Mouse (Mus musculus): ENCODE data around the gene Rfc4. TPM values are rescaled to one million over a fixed set of nuclear protein-coding genes. Genes with fewer than 3 reads are reported as not detected.
"Not testable (repeated sequence)": the region's sequence is repeated elsewhere in the genome, so short reads cannot be mapped to it uniquely, and the experiment has no call there.

Gene Rfc4
- polyA plus RNA-seq, 1 experiment from 2014 or later: 19.0 TPM

GRCm38 (mm10) chr16:23094136-23094535, 33.4 kb downstream of the Rfc4 start:
- TF ChIP-seq CTCF (IDR thresholded peaks at IDR 0.05) (no peak), EP300 (IDR thresholded peaks at IDR 0.05) (no peak)
- Histone ChIP-seq H3K4me2 (replicated peaks; ENCODE audit: low read depth, low read length) (no peak overlapping the region), H3K4me3 (ENCODE audit: low read depth, low read length) (no peak overlapping the region), H3K4me1 (ENCODE audit: insufficient read depth, low read depth, low read length) (no peaks in the 10 kb centered on the region), H3K36me3 (ENCODE audit: insufficient read depth, low read length) (no peaks in the 10 kb centered on the region), H3K9ac (replicated peaks; ENCODE audit: low read depth) (no peak overlapping the region), H3K27me3 (replicated peaks; ENCODE audit: insufficient read depth, low read length) (no peaks in the 10 kb centered on the region), H3K9me3 (ENCODE audit: low read length) (no peaks in the 10 kb centered on the region), H3K27ac (ENCODE audit: low read length) (no peak overlapping the region)
- DNase-seq (ENCODE audit: low spot score): no peak
- WGBS: 69% methylated on average over 6 of the region's 6 CpGs
- ATAC-seq: no peak

GRCm38 (mm10) chr16:23093321-23093953, 34.1 kb downstream of the Rfc4 start:
- H3K4me3 ChIP-seq (ENCODE audit: low read depth, low read length): no peak overlapping the region
- no peak overlapping the region for H3K9ac ChIP-seq (replicated peaks; ENCODE audit: low read depth)
- no peaks in the 10 kb centered on the region for H3K36me3 ChIP-seq (ENCODE audit: insufficient read depth, low read length)
- H3K27ac ChIP-seq (ENCODE audit: low read length): no peak overlapping the region
- no peaks in the 10 kb centered on the region for H3K4me1 ChIP-seq (ENCODE audit: insufficient read depth, low read depth, low read length)
- no peak for ATAC-seq
- DNase-seq (ENCODE audit: low spot score): no peak
- no peaks in the 10 kb centered on the region for H3K9me3 ChIP-seq (ENCODE audit: low read length)
- 68% methylated on average over 13 of the region's 13 CpGs for WGBS
- H3K27me3 ChIP-seq (replicated peaks; ENCODE audit: insufficient read depth, low read length): no peaks in the 10 kb centered on the region
- no peak for TF ChIP-seq CTCF (IDR thresholded peaks at IDR 0.05)
- no peak for TF ChIP-seq EP300 (IDR thresholded peaks at IDR 0.05)
- no peak overlapping the region for H3K4me2 ChIP-seq (replicated peaks; ENCODE audit: low read depth, low read length)

GRCm38 (mm10) chr16:23091345-23091744, 36.2 kb downstream of the Rfc4 start:
- ATAC-seq; DNase-seq (ENCODE audit: low spot score); H3K9ac ChIP-seq (replicated peaks; ENCODE audit: low read depth); H3K4me3 ChIP-seq (ENCODE audit: low read depth, low read length); H3K9me3 ChIP-seq (ENCODE audit: low read length); H3K4me2 ChIP-seq (replicated peaks; ENCODE audit: low read depth, low read length); H3K27ac ChIP-seq (ENCODE audit: low read length); H3K4me1 ChIP-seq (ENCODE audit: insufficient read depth, low read depth, low read length); H3K36me3 ChIP-seq (ENCODE audit: insufficient read depth, low read length); H3K27me3 ChIP-seq (replicated peaks; ENCODE audit: insufficient read depth, low read length): not testable (repeated sequence)

- not testable (repeated sequence) for DNase-seq (ENCODE audit: low spot score); H3K36me3 ChIP-seq (ENCODE audit: insufficient read depth, low read length); H3K4me3 ChIP-seq (ENCODE audit: low read depth, low read length); H3K9me3 ChIP-seq (ENCODE audit: low read length); H3K27ac ChIP-seq (ENCODE audit: low read length); H3K9ac ChIP-seq (replicated peaks; ENCODE audit: low read depth); H3K27me3 ChIP-seq (replicated peaks; ENCODE audit: insufficient read depth, low read length); ATAC-seq; H3K4me1 ChIP-seq (ENCODE audit: insufficient read depth, low read depth, low read length); H3K4me2 ChIP-seq (replicated peaks; ENCODE audit: low read depth, low read length)
- 87% methylated on average over 1 of the region's 1 CpGs for WGBS
- peak; percentile 47 for TF ChIP-seq CTCF (IDR thresholded peaks at IDR 0.05)
Observed at GRCm38 (mm10) chr16:23088491-23088890, 39.0 kb downstream of the Rfc4 start.

GRCm38 (mm10) chr16:23087712-23088111, 39.8 kb downstream of the Rfc4 start:
- DNase-seq (ENCODE audit: low spot score): peak; percentile 76
- H3K9ac ChIP-seq (replicated peaks; ENCODE audit: low read depth): not testable (repeated sequence)

GRCm38 (mm10) chr16:23087159-23087558, 40.4 kb downstream of the Rfc4 start:
- not testable (repeated sequence) for H3K4me2 ChIP-seq (replicated peaks; ENCODE audit: low read depth, low read length); DNase-seq (ENCODE audit: low spot score); H3K9ac ChIP-seq (replicated peaks; ENCODE audit: low read depth); H3K27me3 ChIP-seq (replicated peaks; ENCODE audit: insufficient read depth, low read length); H3K4me1 ChIP-seq (ENCODE audit: insufficient read depth, low read depth, low read length); H3K4me3 ChIP-seq (ENCODE audit: low read depth, low read length); H3K27ac ChIP-seq (ENCODE audit: low read length); H3K36me3 ChIP-seq (ENCODE audit: insufficient read depth, low read length); ATAC-seq; H3K9me3 ChIP-seq (ENCODE audit: low read length)
- WGBS: 65% methylated on average over 8 of the region's 8 CpGs

More at GRCm38 (mm10) chr16:23087712-23088111, 39.8 kb downstream of the Rfc4 start:
- not testable (repeated sequence) for H3K27ac ChIP-seq (ENCODE audit: low read length); H3K4me3 ChIP-seq (ENCODE audit: low read depth, low read length); H3K27me3 ChIP-seq (replicated peaks; ENCODE audit: insufficient read depth, low read length); ATAC-seq; H3K4me1 ChIP-seq (ENCODE audit: insufficient read depth, low read depth, low read length); H3K9me3 ChIP-seq (ENCODE audit: low read length); H3K36me3 ChIP-seq (ENCODE audit: insufficient read depth, low read length); H3K4me2 ChIP-seq (replicated peaks; ENCODE audit: low read depth, low read length)
- WGBS: 40% methylated on average over 4 of the region's 4 CpGs
- TF ChIP-seq CTCF (IDR thresholded peaks at IDR 0.05): peak; percentile 65

GRCm38 (mm10) chr16:23077516-23077915, 50.0 kb downstream of the Rfc4 start:
- not testable (repeated sequence) for H3K4me3 ChIP-seq (ENCODE audit: low read depth, low read length); ATAC-seq; DNase-seq (ENCODE audit: low spot score); H3K27ac ChIP-seq (ENCODE audit: low read length); H3K27me3 ChIP-seq (replicated peaks; ENCODE audit: insufficient read depth, low read length); H3K9ac ChIP-seq (replicated peaks; ENCODE audit: low read depth); H3K4me2 ChIP-seq (replicated peaks; ENCODE audit: low read depth, low read length); H3K36me3 ChIP-seq (ENCODE audit: insufficient read depth, low read length); H3K4me1 ChIP-seq (ENCODE audit: insufficient read depth, low read depth, low read length); H3K9me3 ChIP-seq (ENCODE audit: low read length)
- WGBS: 74% methylated on average over 6 of the region's 6 CpGs

Small RNAs within 50 kb of the gene (microRNA-seq; reads per million reads assigned to microRNA genes)
- not detected for gene Gm49346

Other genes with a start within 250 kb of the Rfc4 start
- gene Ahsg, start 236.5 kb downstream of the Rfc4 start, polyA plus RNA-seq (2015; fragmentation: Nextera tagmentation; extraction: Ambion mirVana): 1.6 and 3.0 TPM in 2 replicates
- 0.30 and 0.35 TPM in 2 replicates for gene Fetub, start 209.4 kb downstream of the Rfc4 start, polyA plus RNA-seq (2015; fragmentation: Nextera tagmentation; extraction: Ambion mirVana)
- gene Hrg, start 176.7 kb downstream of the Rfc4 start, polyA plus RNA-seq (2015; fragmentation: Nextera tagmentation; extraction: Ambion mirVana): 0.06 and 0.07 TPM in 2 replicates
- 0.42 and 1.0 TPM in 2 replicates for gene Kng2, start 98.3 kb downstream of the Rfc4 start, polyA plus RNA-seq (2015; fragmentation: Nextera tagmentation; extraction: Ambion mirVana)
- gene Kng1, start 69.9 kb downstream of the Rfc4 start, polyA plus RNA-seq (2015; fragmentation: Nextera tagmentation; extraction: Ambion mirVana): 0.47 and 0.74 TPM in 2 replicates
- 144 and 177 TPM in 2 replicates for gene Eif4a2, start 20.3 kb downstream of the Rfc4 start, polyA plus RNA-seq (2015; fragmentation: Nextera tagmentation; extraction: Ambion mirVana)
- not detected in 2 replicates for gene Adipoq, start 18.8 kb upstream of the Rfc4 start, polyA plus RNA-seq (2015; fragmentation: Nextera tagmentation; extraction: Ambion mirVana)
- gene St6gal1, start 97.0 kb upstream of the Rfc4 start, polyA plus RNA-seq (2015; fragmentation: Nextera tagmentation; extraction: Ambion mirVana): 42.2 and 46.4 TPM in 2 replicates

Measured in lung, postnatal 0 days (tissue).